Mouse (Mus musculus) neutrophil, adult 5-6 weeks (primary cell): ENCODE results near the gene Abhd14a. TPM values are rescaled to one million over a fixed set of nuclear protein-coding genes. Genes with fewer than 3 reads are reported as not detected.

Experiments
- ATAC-seq: fragments of 151-379, 151-347 bp; 2 replicates; pipeline ENCODE4 v1.8.0; 2017; ENCODE audit warnings: mild to moderate bottlenecking, moderate TSS enrichment; ENCODE audit not compliant: insufficient number of reproducible peaks, poor library complexity, low FRiP score, severe bottlenecking; ENCODE audit errors: extremely low read depth
- total RNA-seq: library from RNA; stranded (forward); fragments of 200-1000 nt; gene quantifications from 2 replicates; pipeline ENCODE4 v1.2.3, GENCODE M21; 2017

Abhd14a gene
- total RNA-seq, 1 experiment from 2014 or later = 3.3 TPM

GRCm38 (mm10) chr9:106421033-106421864 is 26.2 kb downstream of the Abhd14a start:
- no peak for ATAC-seq

GRCm38 (mm10) chr9:106420608-106421007 is 26.9 kb downstream of the Abhd14a start:
- no peak for ATAC-seq

GRCm38 (mm10) chr9:106417841-106418625 is 29.4 kb downstream of the Abhd14a start:
- no peak for ATAC-seq

DNA sequence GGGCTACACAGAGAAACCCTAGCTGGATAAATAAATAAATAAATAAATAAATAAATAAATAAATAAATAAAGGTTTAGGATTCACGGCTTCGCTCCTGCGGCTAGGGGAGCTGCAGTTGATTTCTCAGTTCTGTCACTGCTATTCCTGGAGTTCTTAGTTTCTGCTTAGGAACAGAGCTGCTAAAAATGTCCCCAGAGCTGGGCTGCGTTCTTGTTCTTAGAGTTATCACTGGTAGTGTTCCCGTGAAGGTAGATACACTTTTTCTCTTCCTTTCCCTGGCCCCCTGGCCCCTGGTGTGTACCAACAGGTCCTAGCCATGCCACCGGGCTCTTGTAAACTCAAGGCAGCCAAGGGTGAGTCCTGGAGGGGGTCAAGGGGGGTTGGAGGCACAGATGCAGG is 30.7 kb downstream of the Abhd14a start:
- no peak for ATAC-seq

GRCm38 (mm10) chr9:106413606-106414005 is 33.9 kb downstream of the Abhd14a start:
- no peak for ATAC-seq

GRCm38 (mm10) chr9:106412210-106412609 is 35.3 kb downstream of the Abhd14a start:
- ATAC-seq = no peak

DNA sequence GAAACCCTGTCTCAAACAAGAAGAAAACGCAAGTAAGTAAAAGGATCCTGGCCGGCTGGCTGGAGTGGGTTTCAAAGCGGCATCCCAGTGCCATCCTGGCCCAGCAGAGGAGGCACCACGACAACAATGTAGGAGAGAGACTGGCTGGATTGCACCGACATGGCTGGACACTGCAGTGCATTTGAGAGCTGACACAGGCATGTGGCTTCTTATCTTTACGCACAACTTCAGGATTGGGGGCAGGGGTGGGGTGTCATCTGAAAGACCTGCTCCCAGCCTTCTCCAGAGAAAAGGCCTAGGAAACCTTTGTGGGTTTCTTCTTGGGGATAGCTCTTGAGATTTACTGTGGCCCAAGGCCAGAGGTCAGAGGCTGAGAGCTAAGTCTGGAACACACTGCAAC is 35.7 kb downstream of the Abhd14a start:
- no peak for ATAC-seq

DNA sequence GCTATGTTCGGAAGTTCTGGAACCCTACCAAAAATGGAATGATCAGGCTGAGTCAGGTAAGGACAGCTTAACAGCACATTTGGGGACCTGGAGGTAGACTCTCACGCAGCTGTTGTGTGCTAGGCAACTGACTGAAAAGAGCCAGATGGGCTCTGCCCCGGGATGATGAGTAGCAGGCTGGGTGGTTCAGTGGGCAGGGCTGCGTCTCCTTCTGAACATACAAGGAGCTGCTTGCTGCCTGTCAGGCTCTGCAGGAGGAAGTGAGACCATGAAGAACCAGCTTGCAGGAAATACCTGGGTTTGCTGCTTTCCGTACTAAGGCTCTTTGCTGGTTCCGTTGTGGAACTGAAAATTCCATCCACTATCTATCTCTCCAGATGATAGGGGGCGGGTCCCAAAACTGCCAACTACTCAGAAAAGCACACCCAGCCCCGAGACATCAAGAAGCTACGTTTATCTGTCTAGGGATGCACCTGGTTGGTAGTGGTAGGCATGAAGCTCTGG is 36.3 kb downstream of the Abhd14a start:
- peak; percentile 29; the same call in 1 of the 2 replicates for ATAC-seq

- ATAC-seq = no peak
These were observed 37.3 kb downstream of the Abhd14a start for GRCm38 (mm10) chr9:106410086-106410650.

DNA sequence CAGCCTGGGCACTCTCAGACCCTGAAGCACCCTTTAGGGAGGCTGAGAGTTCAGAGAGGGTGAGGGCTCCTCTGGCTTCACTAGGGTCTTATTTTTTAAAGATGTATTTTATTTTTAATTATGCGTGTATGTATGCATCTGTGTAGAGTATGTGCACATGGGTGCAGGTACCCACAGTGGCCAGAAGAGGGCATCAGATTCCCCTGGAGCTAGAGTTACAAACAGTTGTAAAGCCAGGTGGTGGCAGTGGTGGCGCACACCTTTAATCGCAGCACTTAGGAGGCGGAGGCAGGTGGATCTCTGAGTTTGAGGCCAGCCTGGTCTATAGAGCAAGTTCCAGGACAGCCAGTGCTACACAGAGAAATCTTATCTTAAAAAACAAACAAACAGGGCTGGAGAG is 38.4 kb downstream of the Abhd14a start:
- ATAC-seq = no peak

GRCm38 (mm10) chr9:106406443-106407078 is 40.9 kb downstream of the Abhd14a start:
- ATAC-seq = no peak

- ATAC-seq = no peak
These were observed 42.2 kb downstream of the Abhd14a start for GRCm38 (mm10) chr9:106405275-106405674.

GRCm38 (mm10) chr9:106402607-106403375 is 44.7 kb downstream of the Abhd14a start:
- ATAC-seq = no peak

GRCm38 (mm10) chr9:106402149-106402548 is 45.3 kb downstream of the Abhd14a start:
- ATAC-seq = no peak

- no peak for ATAC-seq
These were observed 47.7 kb downstream of the Abhd14a start for GRCm38 (mm10) chr9:106399808-106400207.

DNA sequence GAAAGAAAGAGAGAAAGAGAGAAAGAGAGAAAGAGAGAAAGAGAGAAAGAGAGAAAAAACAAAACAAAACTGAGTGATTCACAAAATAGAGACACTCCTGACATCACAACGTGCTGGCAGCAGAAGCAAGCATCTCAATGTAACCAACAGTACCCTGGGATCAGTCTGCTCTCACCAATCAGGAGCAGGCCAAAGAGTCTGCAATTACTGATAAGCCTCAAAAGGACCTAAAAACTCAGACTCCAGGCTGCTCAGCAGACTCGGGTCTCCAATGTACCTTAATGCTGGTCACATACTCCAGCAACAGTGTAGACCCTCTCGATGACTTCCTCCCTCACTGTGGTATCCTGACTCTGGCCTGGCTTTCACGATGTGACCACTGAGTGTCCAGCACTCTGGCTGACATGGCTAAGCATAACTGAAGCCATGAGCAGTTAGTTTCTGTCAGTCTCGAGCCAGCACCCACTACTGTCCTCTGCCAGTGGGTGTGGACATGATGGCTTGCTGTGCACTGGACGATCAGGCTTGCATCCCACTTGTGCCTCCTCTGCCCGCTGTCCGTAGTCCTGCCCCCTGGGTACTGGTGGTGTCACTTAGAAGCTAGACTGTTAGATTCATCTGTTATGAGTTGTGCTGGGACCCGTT is 48.7 kb downstream of the Abhd14a start:
- ATAC-seq = no peak

GRCm38 (mm10) chr9:106397733-106398132 is 49.7 kb downstream of the Abhd14a start:
- no peak for ATAC-seq
